Mouse (Mus musculus) T-cell, adult 2 months (primary cell): ENCODE results near the gene Ddx1.
"Not testable (repeated sequence)": the region's sequence is repeated elsewhere in the genome, so short reads cannot be mapped to it uniquely, and the experiment has no call there.

Experiments used
- DNase-seq: peaks from one replicate; pipeline ENCODE4 v3.0.0; 2022; ENCODE audit warnings: low spot score

Ddx1 gene

DNA sequence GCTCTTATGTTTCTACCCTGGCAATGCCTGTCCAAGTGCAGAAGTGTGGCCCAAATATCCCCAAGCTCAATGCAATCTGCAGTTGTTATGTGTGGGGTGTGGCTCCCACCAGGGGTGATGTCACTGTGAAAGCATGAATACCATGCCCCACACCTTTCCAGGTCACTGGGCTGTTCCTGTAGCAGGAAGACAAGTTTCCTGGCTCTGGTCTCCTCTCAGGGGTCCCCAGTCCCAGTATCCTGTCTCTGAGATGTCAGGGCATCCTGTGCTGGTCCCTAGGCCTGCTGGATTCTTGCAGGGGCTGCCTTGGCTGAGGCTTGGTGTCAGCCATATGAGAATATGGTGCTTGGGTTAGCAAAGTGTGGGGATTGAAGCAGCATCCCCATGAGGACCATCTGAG lies 46.7 kb downstream of the Ddx1 start:
- DNase-seq: no peak

- DNase-seq: no peak
These were observed 48.4 kb downstream of the Ddx1 start for GRCm38 (mm10) chr12:13200576-13200975.

DNA sequence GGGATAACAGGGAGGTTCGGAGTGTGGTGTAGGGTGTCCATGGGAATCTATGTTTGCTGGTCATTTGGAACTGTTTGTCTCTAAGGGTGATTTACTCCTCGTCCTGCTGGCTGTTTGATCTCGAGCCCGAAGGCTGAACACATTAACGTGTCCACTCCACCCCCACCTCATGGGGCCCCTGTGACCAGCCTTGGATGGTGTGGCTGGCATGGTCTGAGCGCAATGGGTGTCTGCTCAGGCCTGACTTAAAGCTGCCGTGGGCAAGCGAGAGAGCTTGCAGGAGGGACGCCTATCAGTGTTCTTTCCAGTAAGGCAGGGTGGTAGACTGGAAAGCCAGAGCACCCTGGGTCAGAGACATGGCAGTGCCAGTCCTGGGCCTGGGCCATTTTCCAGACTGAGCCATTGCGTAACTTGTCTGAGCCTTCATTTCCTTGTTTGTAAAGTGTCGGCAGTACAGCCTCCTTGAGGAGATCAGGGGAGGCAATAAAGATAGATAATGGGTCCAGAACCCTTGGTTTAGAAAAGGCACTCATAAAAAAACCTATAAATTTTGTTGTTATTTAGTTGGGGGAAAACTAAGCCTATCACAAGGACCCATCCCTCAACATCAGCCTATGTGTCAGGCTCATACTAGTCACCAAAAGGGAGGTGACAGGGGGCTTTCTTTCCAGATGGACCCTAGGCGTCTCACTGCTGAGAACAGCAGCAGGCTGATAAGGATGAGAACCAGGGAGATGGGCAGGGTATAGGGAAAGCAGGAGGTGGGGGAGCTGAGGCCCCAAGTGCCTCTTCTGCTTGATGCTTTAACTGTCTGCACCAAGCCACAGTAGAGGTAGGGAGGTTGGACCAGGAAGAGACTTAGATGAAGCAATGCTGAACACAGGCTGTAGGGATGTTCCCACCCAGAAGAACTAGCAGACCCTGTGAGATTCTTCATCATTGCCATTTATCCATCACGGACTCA lies 49.4 kb downstream of the Ddx1 start:
- DNase-seq: no peak

- no peak for DNase-seq
These were observed 50.9 kb downstream of the Ddx1 start for GRCm38 (mm10) chr12:13198157-13198556.

GRCm38 (mm10) chr12:13196146-13196545 lies 52.9 kb downstream of the Ddx1 start:
- no peak for DNase-seq

DNA sequence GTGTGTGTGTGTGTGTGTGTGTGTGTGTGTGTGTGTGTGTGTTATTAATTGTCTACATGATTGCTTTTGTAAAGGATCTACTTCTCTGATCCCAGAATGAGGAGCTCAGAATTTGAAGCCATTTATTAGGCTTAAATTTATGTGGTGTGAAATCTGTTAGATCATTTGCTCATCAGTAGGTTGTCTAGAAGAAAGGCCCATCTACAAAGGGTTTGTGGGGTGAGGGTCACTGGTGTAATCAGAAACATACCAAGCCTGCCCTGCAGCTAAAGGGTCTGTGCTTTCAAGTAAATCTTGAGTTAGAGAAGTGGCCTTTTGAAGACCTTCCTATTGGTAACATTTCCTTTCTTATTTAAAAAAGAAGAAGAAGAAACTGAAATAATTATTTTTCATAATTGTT lies 53.5 kb downstream of the Ddx1 start:
- no peak for DNase-seq

DNA sequence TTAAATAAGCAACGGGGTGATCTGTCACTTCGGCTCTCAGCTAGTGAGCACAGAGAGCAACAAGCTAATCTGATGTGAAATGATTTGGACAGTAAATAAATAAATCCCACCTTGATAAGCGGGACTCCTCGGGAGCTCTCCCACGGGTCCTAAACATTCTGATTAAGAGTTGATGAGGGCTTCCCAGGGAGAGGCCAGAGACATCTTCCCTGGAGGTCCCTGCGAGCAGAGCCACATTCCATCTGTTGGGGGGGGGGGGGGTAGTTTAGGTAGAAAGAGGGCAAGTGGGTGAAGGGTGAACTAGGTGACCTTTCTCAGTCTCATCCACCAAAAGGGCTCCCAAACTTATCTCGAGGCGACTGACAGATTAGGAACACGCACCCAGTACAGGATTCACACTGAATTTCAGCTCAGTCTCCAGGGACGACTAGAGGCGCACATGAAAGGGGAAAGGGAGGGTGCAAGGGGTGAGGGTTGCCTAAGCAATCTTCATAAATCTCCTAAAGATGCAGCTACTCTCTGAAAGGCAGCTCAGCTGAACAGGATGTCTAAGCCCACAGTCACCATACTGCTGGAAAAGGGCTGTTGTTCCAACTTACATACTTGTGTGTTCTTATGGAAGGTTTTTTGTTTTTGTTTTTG lies 60.8 kb downstream of the Ddx1 start:
- DNase-seq: no peak

- DNase-seq: no peak
These were observed 62.8 kb downstream of the Ddx1 start for GRCm38 (mm10) chr12:13186209-13186608.

GRCm38 (mm10) chr12:13184873-13185361 lies 64.1 kb downstream of the Ddx1 start:
- no peak for DNase-seq

- not testable (repeated sequence) for DNase-seq
These were observed 64.9 kb downstream of the Ddx1 start for GRCm38 (mm10) chr12:13184136-13184535.

DNA sequence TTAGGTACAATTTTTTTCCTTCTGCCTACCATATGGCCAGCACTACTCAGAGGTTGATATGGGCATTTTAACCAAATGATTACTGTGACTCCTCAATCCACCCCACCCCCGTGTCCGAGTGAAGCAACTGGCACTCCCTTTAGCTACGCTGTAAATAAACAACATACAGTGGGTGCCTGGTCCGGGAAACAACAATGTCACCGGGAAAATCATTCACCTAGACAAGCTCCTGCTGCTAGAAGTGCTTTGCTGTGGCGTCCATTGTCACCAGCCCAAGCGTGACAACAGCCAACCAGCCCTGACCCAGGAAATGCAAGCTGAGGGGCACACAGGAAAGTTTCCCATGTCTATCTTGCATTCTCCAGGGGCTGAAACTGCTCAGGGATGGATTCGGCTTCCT lies 66.8 kb downstream of the Ddx1 start:
- no peak for DNase-seq

DNA sequence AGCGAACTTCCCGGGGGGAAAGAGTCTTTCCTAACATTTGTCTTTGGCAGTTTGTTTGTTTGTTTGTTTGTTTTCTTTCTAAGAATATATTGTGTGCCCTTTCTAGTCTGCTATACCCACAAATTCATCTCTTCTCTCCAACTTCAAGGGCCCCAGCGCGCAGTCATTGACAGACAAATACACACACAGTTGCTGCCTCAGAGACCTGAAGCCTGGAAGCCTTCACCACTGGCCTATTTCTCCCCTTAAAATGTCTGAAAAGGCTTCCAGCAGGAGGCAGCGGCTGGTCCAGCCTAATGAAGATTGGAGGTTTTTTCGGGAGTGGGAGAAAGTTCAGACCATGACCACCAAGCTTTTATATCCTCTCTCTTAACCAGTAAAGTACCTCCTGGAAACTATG lies 67.3 kb downstream of the Ddx1 start:
- DNase-seq: no peak

- no peak for DNase-seq
These were observed 68.2 kb downstream of the Ddx1 start for GRCm38 (mm10) chr12:13180715-13181335.

DNA sequence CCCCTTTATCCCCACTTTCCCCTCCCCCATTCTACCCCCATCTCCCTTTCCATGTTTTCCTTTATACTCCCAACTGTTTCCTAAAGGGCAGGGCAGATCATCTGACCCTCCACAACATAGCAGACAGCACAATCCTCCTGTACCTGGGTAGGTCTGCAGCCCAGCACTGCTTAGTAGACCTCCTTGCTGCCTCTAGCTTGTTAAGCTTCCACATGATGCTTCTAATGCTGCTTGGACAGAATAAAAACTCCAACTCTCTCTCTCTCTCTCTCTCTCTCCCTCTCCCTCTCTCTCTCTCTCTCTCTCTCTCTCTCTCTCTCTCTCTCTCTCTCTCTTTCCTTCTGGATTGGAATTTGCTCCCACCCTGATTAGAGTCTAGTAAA lies 68.7 kb downstream of the Ddx1 start:
- no peak for DNase-seq

DNA sequence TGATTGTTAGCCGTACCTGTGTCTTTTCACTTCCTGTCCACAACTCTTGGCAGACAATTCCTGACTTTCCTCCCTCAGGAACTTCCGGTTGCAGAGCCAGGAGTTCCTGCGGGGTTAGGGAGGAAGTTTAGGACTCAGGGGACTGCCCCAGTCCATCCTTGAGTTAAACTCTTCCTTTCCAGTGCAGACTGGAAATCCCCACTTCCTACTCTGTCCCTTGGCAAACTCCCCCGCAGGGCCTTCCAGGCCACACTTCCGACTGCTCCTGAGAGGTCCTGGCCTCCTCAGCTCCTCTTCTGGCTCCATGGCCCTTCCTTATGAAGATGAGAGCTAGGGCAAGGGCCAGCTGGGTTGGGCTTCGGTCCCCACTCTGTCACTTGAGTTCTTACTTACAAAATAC lies 71.4 kb downstream of the Ddx1 start:
- no peak for DNase-seq

GRCm38 (mm10) chr12:13176927-13177326 lies 72.1 kb downstream of the Ddx1 start:
- no peak for DNase-seq

DNA sequence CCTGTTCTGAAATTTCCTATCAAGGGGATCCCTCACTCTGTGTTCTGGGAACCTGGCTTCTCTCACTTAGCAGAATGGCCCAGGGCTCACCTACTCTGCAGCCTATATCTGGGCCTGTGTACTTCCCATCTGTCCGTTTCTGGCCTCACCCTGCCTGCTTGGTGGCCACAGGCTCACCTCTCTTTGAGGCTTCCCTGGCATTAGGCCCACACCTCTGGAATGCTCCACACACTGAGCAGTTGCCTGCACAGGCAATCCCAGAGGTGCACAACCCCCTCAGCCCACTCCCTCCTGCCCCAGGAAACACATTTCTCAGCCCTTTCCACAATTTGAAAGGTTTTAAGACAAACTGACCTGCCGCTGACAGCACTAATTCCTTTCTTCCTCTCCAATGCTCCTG lies 72.9 kb downstream of the Ddx1 start:
- DNase-seq: no peak

DNA sequence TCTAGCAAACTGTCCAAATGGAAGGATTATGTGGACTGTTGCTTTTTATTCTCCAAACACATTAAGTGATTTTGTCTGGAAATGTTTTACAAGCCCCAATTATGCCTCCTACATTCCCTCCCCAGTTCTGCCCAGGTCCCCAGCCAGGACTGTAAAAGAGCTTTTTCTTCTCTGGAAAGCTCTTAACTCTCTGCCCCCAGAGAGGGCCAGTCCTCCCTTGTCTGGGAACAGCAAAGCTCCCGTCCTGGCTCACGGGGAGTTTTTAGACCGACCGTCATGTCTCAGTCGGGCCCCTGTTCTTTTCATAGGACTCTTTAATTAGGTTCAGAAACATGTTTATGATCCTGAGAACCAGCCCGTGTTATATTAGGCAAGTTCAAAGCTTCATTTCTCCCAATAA lies 75.0 kb downstream of the Ddx1 start:
- no peak for DNase-seq

DNA sequence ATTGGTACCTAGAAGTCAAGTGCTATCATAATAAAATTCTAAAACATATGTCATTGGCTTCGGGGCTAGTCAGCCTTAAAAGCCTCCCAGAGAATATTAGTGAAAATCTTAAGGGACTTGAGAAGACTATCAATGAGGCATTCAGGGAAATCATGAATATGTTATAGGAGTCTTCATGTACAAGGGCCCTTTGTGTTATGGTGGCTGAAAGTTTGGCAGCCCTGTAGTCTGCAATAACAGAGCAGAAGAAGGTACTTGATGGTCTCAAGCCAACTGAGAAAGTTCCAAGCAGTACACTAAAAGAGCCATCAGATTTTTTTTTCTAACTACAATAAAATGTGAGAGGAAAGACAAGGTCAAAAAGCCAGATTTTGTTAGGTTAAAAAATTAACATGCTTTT lies 80.9 kb downstream of the Ddx1 start:
- DNase-seq: no peak

DNA sequence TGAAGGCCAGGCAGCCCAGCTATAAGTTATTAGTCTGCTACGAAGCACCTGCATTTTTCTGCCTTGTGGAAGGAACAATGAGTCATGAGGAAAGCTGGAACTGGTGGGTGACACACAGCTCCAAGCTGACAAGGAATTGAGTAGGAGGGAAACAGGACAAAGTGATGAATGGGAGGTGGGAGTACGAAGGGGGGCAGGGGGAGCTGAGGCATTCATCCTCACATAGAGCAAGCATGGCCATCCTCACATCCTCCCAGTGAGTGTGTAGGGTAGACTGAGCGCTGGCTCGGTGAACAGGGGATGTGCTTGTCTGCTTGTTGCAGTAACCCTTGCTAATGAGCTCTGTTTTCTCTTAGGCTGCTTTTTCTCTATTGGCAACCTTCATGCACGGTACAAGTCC lies 81.9 kb downstream of the Ddx1 start:
- DNase-seq: no peak
